Mouse (Mus musculus) effector memory CD4-positive, alpha-beta T cell, adult 5 months (primary cell): Measurements from ENCODE around the gene Iqcd. TPM values are rescaled to one million over a fixed set of nuclear protein-coding genes. Genes with fewer than 3 reads are reported as not detected.

Source experiments
- polyA plus RNA-seq: library from polyadenylated mRNA; unstranded; fragments of 100-300 nt; shearing (Covaris generic); gene quantifications from one replicate; pipeline ENCODE4 v1.2.1, GENCODE M21; 2017

The Iqcd gene
- 0.35 TPM for polyA plus RNA-seq

GRCm38 (mm10) chr5:120588569-120589094, at the start of gene Iqcd, which contains the start of gene Tpcn1:
Gene Iqcd, plus strand, starts transcription at chr5:120589016.
Gene Tpcn1, minus strand, starts transcription at chr5:120588673.

GRCm38 (mm10) chr5:120612442-120612821, 23.6 kb downstream of the Iqcd start, which contains the start of the genes Rita1 and Ddx54:
Gene Rita1, minus strand, starts transcription at chr5:120612589.
Gene Ddx54, plus strand, starts transcription at chr5:120612739.

GRCm38 (mm10) chr5:120634131-120634530, 45.3 kb downstream of the Iqcd start, which contains the start of gene Cfap73:
Gene Cfap73, minus strand, starts transcription at chr5:120634235.

GRCm38 (mm10) chr5:120648569-120649373, 60.0 kb downstream of the Iqcd start, which contains the start of gene Rasal1:
Gene Rasal1, plus strand, starts transcription at chr5:120648812.

Other genes starting within 250 kb of the Iqcd start
- 0.14 TPM for gene Lhx5, start 157.3 kb upstream of the Iqcd start, polyA plus RNA-seq
- not detected for gene Sdsl, start 116.2 kb upstream of the Iqcd start, polyA plus RNA-seq
- gene Sds, start 112.5 kb upstream of the Iqcd start, polyA plus RNA-seq: not detected
- 19.7 TPM for gene Plbd2, start 85.4 kb upstream of the Iqcd start, polyA plus RNA-seq
- gene Slc8b1, start 77.8 kb upstream of the Iqcd start, polyA plus RNA-seq: 9.5 TPM
- 4.1 TPM for gene Tpcn1, start 343 bp upstream of the Iqcd start, polyA plus RNA-seq
- gene Rita1, start 23.6 kb downstream of the Iqcd start, polyA plus RNA-seq: 3.3 TPM
- gene Ddx54, start 23.7 kb downstream of the Iqcd start, polyA plus RNA-seq: 75.4 TPM
- not detected for gene Cfap73, start 45.2 kb downstream of the Iqcd start, polyA plus RNA-seq
- 9.0 TPM for gene Rasal1, start 59.8 kb downstream of the Iqcd start, polyA plus RNA-seq
- gene Dtx1, start 122.9 kb downstream of the Iqcd start, polyA plus RNA-seq: 243 TPM
- 0.76 TPM for gene Oas2, start 160.8 kb downstream of the Iqcd start, polyA plus RNA-seq
- 15.3 TPM for gene Oas3, start 188.6 kb downstream of the Iqcd start, polyA plus RNA-seq
- not detected for gene Oas1e, start 206.5 kb downstream of the Iqcd start, polyA plus RNA-seq
- 7.7 TPM for gene Oas1c, start 223.5 kb downstream of the Iqcd start, polyA plus RNA-seq